Mouse (Mus musculus): ENCODE data around the gene Rexo4.

- TF ChIP-seq CTCF (IDR thresholded peaks at IDR 0.05; ENCODE audit: control insufficient read depth, insufficient read depth, low read length) (no peak), POLR2A (IDR thresholded peaks at IDR 0.05; ENCODE audit: borderline replicate concordance, control insufficient read depth, low read depth, low read length) (no peak)
Measured at GRCm38 (mm10) chr2:26984640-26985039, 20.5 kb upstream of the Rexo4 start.
